8 mouse cellular contexts compared by ENCODE assay signal in the genomic region with DNA sequence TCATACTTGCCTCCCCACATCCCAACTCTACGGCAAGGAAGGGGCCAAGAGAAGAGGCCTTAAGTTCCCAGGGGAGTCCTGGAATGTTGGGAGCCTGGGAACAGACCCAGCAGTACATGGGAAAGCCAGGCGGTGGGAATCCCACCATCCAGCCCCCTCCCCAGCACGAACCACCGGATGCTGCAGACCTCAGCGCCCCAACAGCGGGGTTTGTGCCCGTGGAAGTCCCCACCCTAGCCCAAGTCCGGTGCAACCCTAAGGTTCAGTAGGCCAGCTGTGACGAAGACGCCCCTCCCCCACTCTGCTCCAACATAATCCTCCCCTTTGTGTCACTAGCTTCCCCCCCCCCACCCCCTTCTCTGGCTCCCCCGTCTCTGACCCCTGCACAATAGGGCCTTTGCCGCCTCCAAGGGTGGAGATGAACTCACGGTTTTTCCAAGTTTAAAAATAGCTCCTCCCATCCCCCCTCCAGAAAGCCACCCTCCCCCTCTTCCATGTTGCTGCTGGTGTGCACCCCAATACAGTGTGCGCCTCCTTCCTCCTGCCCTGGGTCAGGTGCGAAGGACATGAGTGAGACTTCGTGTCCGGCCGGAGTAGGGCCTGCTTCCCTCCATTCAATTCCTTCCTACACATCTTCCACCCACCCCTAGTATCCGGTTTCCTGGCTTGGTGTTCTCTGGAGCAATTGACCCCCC. TPM values are rescaled to one million over a fixed set of nuclear protein-coding genes. Genes with fewer than 3 reads are reported as not detected.
DNase-seq lines count a peak whose midpoint lies in the region; ATAC-seq and TF ChIP-seq lines count a peak whose summit lies in the region.

No protein-coding gene starts in this region.

- 8% methylated on average over 17 of the region's 19 CpGs for WGBS in embryonic facial prominence, embryonic 11.5 days
- WGBS in heart, embryonic 16.5 days = 21% methylated on average over 19 of the region's 19 CpGs
- 6% methylated on average over 19 of the region's 19 CpGs for WGBS in midbrain, embryonic 11.5 days

- DNase-seq in gastrocnemius, adult 2 months = peak; percentile 56
- DNase-seq in gastrocnemius, adult 18-20 months (ENCODE audit: low spot score) = no peak
- DNase-seq in embryonic facial prominence, embryonic 11.5 days (ENCODE audit: low spot score) = peak; percentile 56
- peak; percentile 68 to 71 for DNase-seq in kidney, postnatal 25 days
- DNase-seq in midbrain, embryonic 11.5 days (ENCODE audit: low spot score, missing footprints) = peak; percentile 96
- no peak for DNase-seq in ovary, postnatal 10 days (ENCODE audit: low spot score)
- no peak for DNase-seq in frontal cortex, postnatal 14 days (ENCODE audit: low spot score in 2 of 2)

- peaks cover 9% of the 10 kb centered on the region for H3K4me1 ChIP-seq in embryonic facial prominence, embryonic 11.5 days (ENCODE audit: control insufficient read depth, insufficient read depth, low read length)
- H3K4me1 ChIP-seq in heart, embryonic 16.5 days (ENCODE audit: control insufficient read depth, insufficient read depth, low read length) = peaks cover 39% of the 10 kb centered on the region
- peaks cover 40% of the 10 kb centered on the region for H3K4me1 ChIP-seq in midbrain, embryonic 11.5 days (ENCODE audit: control insufficient read depth, insufficient read depth, low read length)

- no peak for TF ChIP-seq CTCF in gastrocnemius, adult 2 months (IDR thresholded peaks at IDR 0.05)

- H3K27me3 ChIP-seq in embryonic facial prominence, embryonic 11.5 days (ENCODE audit: control insufficient read depth, insufficient read depth, low read length) = peaks cover 22% of the 10 kb centered on the region
- H3K27me3 ChIP-seq in heart, embryonic 16.5 days (ENCODE audit: control insufficient read depth, insufficient read depth, low read length) = no peaks in the 10 kb centered on the region
- H3K27me3 ChIP-seq in midbrain, embryonic 11.5 days (ENCODE audit: control insufficient read depth, insufficient read depth, low read length) = peaks cover 24% of the 10 kb centered on the region

- peak; percentile 55 for ATAC-seq in embryonic facial prominence, embryonic 11.5 days (replicated peaks; ENCODE audit: insufficient number of reproducible peaks, low FRiP score, low TSS enrichment, low read depth)
- ATAC-seq in heart, embryonic 16.5 days (replicated peaks; ENCODE audit: extremely low read depth, insufficient read depth, low FRiP score) = peak; percentile 5
- ATAC-seq in midbrain, embryonic 11.5 days (ENCODE audit: low FRiP score) = peak; percentile 63

- intact Hi-C loops in gastrocnemius, adult 2 months (cut with DNase I) = loop anchor here (5.0 kb wide), 1 partner anchor 42 kb away; no protein-coding TSS in a partner anchor

- no peaks in the 10 kb centered on the region for H3K36me3 ChIP-seq in embryonic facial prominence, embryonic 11.5 days (replicated peaks; ENCODE audit: control insufficient read depth, insufficient read depth, low read depth, low read length)
- no peaks in the 10 kb centered on the region for H3K36me3 ChIP-seq in heart, embryonic 16.5 days (ENCODE audit: control insufficient read depth, insufficient read depth)
- H3K36me3 ChIP-seq in midbrain, embryonic 11.5 days (ENCODE audit: control insufficient read depth, insufficient read depth, low read length) = no peaks in the 10 kb centered on the region

- H3K4me3 ChIP-seq in gastrocnemius, adult 2 months = peak overlapping the region; percentile 66
- H3K4me3 ChIP-seq in embryonic facial prominence, embryonic 11.5 days (ENCODE audit: low read depth, low read length) = peak overlapping the region; percentile 33; the same call in 1 of the 2 replicates
- H3K4me3 ChIP-seq in heart, embryonic 16.5 days (ENCODE audit: low read length) = peak overlapping the region; percentile 53
- peak overlapping the region; percentile 30 for H3K4me3 ChIP-seq in midbrain, embryonic 11.5 days (ENCODE audit: low read depth, low read length)

- peak overlapping the region; percentile 94 for H3K27ac ChIP-seq in gastrocnemius, adult 2 months
- H3K27ac ChIP-seq in embryonic facial prominence, embryonic 11.5 days (replicated peaks; ENCODE audit: low read depth, low read length) = peak overlapping the region; percentile 29; the same call in 1 of the 2 replicates
- peak overlapping the region; percentile 93 for H3K27ac ChIP-seq in heart, embryonic 16.5 days (ENCODE audit: low read length)
- peak overlapping the region; percentile 77 for H3K27ac ChIP-seq in midbrain, embryonic 11.5 days (ENCODE audit: low read depth, low read length)

- H3K4me2 ChIP-seq in embryonic facial prominence, embryonic 11.5 days (ENCODE audit: low read depth, low read length) = peak overlapping the region; percentile 74
- peak overlapping the region; percentile 89 for H3K4me2 ChIP-seq in heart, embryonic 16.5 days (ENCODE audit: low read depth, low read length)
- peak overlapping the region; percentile 67 for H3K4me2 ChIP-seq in midbrain, embryonic 11.5 days

- H3K9ac ChIP-seq in embryonic facial prominence, embryonic 11.5 days (replicated peaks; ENCODE audit: low read length) = no peak overlapping the region; the same call in 1 of the 2 replicates
- H3K9ac ChIP-seq in heart, embryonic 16.5 days (ENCODE audit: low read length) = peak overlapping the region; percentile 82
- H3K9ac ChIP-seq in midbrain, embryonic 11.5 days (ENCODE audit: low read length) = peak overlapping the region; percentile 64

- no peaks in the 10 kb centered on the region for H3K9me3 ChIP-seq in embryonic facial prominence, embryonic 11.5 days (replicated peaks; ENCODE audit: control insufficient read depth, low read length)
- no peaks in the 10 kb centered on the region for H3K9me3 ChIP-seq in heart, embryonic 16.5 days (replicated peaks; ENCODE audit: control insufficient read depth, low read length)
- no peaks in the 10 kb centered on the region for H3K9me3 ChIP-seq in midbrain, embryonic 11.5 days (ENCODE audit: control insufficient read depth, low read length)

RNA-seq across cellular contexts. Expression of gene Mcam, which starts 3.5 kb away (rescaled TPM):
- total RNA-seq in gastrocnemius, adult 2 months (2021) = 10 to 100 TPM; 17.5 to 24.4 TPM
- total RNA-seq in gastrocnemius, adult 18-20 months (2021) = 10 to 100 TPM; 19.8 to 32.9 TPM
- polyA plus RNA-seq in embryonic facial prominence, embryonic 11.5 days (2014; fragmentation: Nextera tagmentation; extraction: Ambion mirVana) = 18.3 and 20.1 TPM in 2 replicates
- 104 and 111 TPM in 2 replicates for polyA plus RNA-seq in heart, embryonic 16.5 days (2015; fragmentation: Nextera tagmentation; extraction: Ambion mirVana)
- polyA plus RNA-seq in midbrain, embryonic 11.5 days (2014; fragmentation: Nextera tagmentation; extraction: Ambion mirVana) = 14.5 and 15.2 TPM in 2 replicates

RNA-seq across cellular contexts. Expression of gene Rnf26, which starts 17.4 kb away (rescaled TPM):
- total RNA-seq in gastrocnemius, adult 2 months (2021) = 1 to 10 TPM; 3.0 to 3.1 TPM
- total RNA-seq in gastrocnemius, adult 18-20 months (2021) = 1 to 10 TPM; 1.5 to 3.0 TPM
- 59.5 and 65.9 TPM in 2 replicates for polyA plus RNA-seq in embryonic facial prominence, embryonic 11.5 days (2014; fragmentation: Nextera tagmentation; extraction: Ambion mirVana)
- 31.7 and 36.6 TPM in 2 replicates for polyA plus RNA-seq in heart, embryonic 16.5 days (2015; fragmentation: Nextera tagmentation; extraction: Ambion mirVana)
- polyA plus RNA-seq in midbrain, embryonic 11.5 days (2014; fragmentation: Nextera tagmentation; extraction: Ambion mirVana) = 49.5 and 56.4 TPM in 2 replicates

RNA-seq across cellular contexts. Expression of gene Gm49380, which starts 17.4 kb away (rescaled TPM):
- total RNA-seq in gastrocnemius, adult 2 months (2021) = 1 to 10 TPM in 1 of 2 experiments, under 1 TPM in 1; 0.71 to 1.4 TPM
- 1 to 10 TPM in 1 of 2 experiments, under 1 TPM in 1; 0.43 to 1.9 TPM for total RNA-seq in gastrocnemius, adult 18-20 months (2021)
- 0.08 TPM in 1 of 2 replicates, not detected in the other for polyA plus RNA-seq in embryonic facial prominence, embryonic 11.5 days (2014; fragmentation: Nextera tagmentation; extraction: Ambion mirVana)
- 0.07 and 0.20 TPM in 2 replicates for polyA plus RNA-seq in heart, embryonic 16.5 days (2015; fragmentation: Nextera tagmentation; extraction: Ambion mirVana)
- polyA plus RNA-seq in midbrain, embryonic 11.5 days (2014; fragmentation: Nextera tagmentation; extraction: Ambion mirVana) = 0.23 and 0.36 TPM in 2 replicates

RNA-seq across cellular contexts. Expression of gene C1qtnf5, which starts 23.7 kb away (rescaled TPM):
- total RNA-seq in gastrocnemius, adult 2 months (2021) = 1 to 10 TPM; 2.5 to 7.6 TPM
- total RNA-seq in gastrocnemius, adult 18-20 months (2021) = 1 to 10 TPM; 3.9 to 5.4 TPM
- polyA plus RNA-seq in embryonic facial prominence, embryonic 11.5 days (2014; fragmentation: Nextera tagmentation; extraction: Ambion mirVana) = 0.53 and 0.56 TPM in 2 replicates
- polyA plus RNA-seq in heart, embryonic 16.5 days (2015; fragmentation: Nextera tagmentation; extraction: Ambion mirVana) = 3.5 and 4.2 TPM in 2 replicates
- polyA plus RNA-seq in midbrain, embryonic 11.5 days (2014; fragmentation: Nextera tagmentation; extraction: Ambion mirVana) = 0.85 and 0.99 TPM in 2 replicates

RNA-seq across cellular contexts. Expression of gene Mfrp, which starts 29.2 kb away (rescaled TPM):
- not detected for total RNA-seq in gastrocnemius, adult 2 months (2021)
- not detected for total RNA-seq in gastrocnemius, adult 18-20 months (2021)
- 0.17 and 0.32 TPM in 2 replicates for polyA plus RNA-seq in embryonic facial prominence, embryonic 11.5 days (2014; fragmentation: Nextera tagmentation; extraction: Ambion mirVana)
- 0.12 TPM in 1 of 2 replicates, not detected in the other for polyA plus RNA-seq in heart, embryonic 16.5 days (2015; fragmentation: Nextera tagmentation; extraction: Ambion mirVana)
- not detected in 2 replicates for polyA plus RNA-seq in midbrain, embryonic 11.5 days (2014; fragmentation: Nextera tagmentation; extraction: Ambion mirVana)

Comparison
In these comparisons a context has a peak if more than half of its experiments do, and no peak if none do; other contexts are left out.
1. DNase-seq: peak in gastrocnemius, adult 2 months (single experiment), embryonic facial prominence, embryonic 11.5 days (single experiment), kidney, postnatal 25 days (2 of 2) and midbrain, embryonic 11.5 days (single experiment); none in gastrocnemius, adult 18-20 months (single experiment), ovary, postnatal 10 days (single experiment) and frontal cortex, postnatal 14 days (0 of 2).
2. H3K27ac ChIP-seq: peak in every context shown above with its lines; median percentile 94 in gastrocnemius, adult 2 months; 93 in heart, embryonic 16.5 days; 77 in midbrain, embryonic 11.5 days; 29 in embryonic facial prominence, embryonic 11.5 days.
3. ATAC-seq: peak in every context shown above with its lines; median percentile 63 in midbrain, embryonic 11.5 days; 55 in embryonic facial prominence, embryonic 11.5 days; 5 in heart, embryonic 16.5 days.
4. Peak in every context shown above with its lines, with median percentiles within 50 percentile points of each other: H3K4me3 ChIP-seq and H3K4me2 ChIP-seq.